Mouse (Mus musculus) embryo, embryonic 9.5 days (tissue): ENCODE results near the gene Fam129a.

Experiments used
- DNase-seq: peaks from one replicate; pipeline ENCODE4 v3.0.0-alpha.2; 2017; ENCODE audit errors: extremely low spot score

The Fam129a gene

DNA sequence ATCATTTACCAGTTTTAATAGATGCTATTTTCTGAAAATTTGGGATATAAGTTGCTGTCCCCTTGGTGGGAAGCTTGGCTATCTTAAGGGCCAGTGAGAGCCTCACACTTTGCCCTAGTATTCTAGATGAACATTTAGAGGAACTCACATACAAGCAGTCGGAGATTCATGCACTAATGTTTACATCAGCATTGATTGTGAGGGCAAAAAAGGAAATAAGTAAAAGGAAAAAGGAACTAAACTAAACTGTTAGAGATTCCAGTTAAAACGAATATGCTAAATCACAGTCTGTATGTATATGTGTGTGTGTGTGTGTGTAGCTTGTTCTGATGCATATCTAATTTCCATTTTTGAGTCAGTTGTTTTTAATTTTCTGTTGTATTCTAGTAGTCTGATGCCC, 54.7 kb downstream of the Fam129a start:
- DNase-seq = no peak

DNA sequence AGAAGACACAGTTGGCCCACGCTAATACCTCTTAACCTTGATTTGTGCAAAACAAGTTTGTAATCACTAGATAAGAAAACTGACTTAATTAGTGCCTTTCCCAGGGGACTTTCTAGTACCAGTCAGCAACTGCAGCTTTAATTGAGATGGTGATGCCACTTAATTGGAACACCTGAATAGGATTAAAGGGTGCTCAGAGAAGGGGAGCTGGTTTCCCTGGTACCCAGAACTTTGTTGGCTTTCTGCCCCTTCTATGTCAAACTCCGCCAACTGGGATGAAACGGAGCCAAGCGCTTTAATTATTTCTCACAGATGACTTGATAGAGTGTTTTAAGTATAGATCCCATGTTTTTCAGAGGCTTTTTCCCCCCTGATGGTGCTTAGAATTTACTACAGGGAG, 55.6 kb downstream of the Fam129a start:
- DNase-seq = no peak

DNA sequence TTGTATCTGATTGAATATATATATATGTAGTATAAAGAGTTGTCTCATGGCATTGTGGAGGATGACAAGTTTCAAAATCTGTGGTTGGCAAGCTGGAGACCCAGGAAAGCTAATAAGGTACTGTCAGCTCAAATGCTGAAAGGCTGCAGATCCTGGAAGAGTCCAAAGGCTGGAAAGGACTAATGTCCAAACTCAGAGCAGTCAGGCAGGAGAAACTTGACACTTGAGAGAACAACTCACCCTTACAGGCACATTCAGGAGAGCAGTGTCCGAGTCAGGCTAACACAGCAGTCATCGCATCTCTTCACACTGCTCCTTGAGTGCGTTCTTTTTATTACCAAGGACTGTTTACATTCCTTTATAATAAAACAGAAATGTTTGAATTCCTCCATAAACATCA, 56.2 kb downstream of the Fam129a start:
- no peak for DNase-seq

DNA sequence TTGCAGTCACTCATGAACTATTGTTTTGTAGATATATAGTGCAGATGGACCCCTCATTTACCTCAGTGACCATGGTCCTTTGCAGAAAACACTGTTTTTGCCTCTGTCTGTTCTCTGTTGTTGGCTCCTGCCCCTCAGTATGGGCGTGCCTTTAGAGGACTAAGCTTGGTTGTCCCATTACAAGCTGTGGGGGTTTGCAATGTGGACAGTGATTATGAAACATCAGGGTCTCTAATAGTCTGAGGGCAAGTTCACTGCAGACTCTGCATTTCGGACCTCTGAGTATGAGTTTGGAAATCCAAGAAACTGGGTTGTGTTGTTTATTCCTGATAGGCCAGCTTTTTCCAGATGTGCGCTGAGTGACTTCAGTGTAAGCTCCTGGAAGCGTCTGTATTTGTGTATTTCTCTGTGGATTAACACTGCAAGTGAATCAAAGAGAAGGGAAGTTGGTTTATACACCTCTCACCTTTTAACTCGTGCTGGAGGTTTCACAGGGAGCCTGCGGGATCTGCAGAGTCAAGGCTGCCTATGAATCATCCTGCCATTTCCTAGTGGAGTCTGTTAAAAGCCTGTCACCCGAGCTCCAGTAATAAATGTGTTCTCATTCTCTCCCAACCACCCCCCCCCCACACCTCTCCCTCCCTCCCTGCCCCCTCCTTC, 58.7 kb downstream of the Fam129a start:
- DNase-seq = no peak

DNA sequence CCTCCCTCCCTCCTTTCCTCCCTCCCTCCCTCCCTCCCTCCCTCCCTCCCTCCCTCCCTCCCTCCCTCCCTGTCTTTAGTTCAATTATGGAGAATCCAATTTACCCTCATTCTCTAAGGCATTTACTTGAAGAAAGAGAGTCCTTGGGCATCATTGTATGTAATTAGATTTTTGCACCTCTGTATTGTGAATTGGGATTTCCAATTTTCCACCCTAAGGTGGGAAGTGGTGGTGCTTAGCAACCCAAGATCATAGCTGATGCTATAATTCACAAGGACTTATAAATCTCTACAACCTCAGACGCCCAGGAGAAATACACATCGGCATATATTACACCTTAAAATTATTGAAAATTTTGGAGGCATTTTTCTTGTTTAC, 59.3 kb downstream of the Fam129a start:
- DNase-seq = no peak

DNA sequence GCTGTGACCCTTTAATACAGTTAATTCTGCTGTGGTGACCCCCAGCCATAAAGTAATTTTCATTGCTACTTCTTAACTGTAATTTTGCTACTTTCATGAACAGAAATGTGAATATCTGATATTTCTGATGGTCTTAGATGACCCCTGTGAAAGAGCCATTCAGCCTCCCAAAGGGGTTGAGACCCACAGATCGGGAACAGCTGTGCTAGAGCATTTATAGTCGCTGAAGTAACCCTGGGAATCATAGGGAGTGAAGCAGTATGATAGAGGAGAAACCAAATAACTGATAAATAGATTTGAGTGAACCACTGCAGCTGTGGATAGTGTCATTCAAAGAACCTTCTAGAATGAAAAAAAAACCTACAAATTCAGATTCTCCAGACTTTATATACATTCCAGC, 60.1 kb downstream of the Fam129a start:
- DNase-seq = no peak

DNA sequence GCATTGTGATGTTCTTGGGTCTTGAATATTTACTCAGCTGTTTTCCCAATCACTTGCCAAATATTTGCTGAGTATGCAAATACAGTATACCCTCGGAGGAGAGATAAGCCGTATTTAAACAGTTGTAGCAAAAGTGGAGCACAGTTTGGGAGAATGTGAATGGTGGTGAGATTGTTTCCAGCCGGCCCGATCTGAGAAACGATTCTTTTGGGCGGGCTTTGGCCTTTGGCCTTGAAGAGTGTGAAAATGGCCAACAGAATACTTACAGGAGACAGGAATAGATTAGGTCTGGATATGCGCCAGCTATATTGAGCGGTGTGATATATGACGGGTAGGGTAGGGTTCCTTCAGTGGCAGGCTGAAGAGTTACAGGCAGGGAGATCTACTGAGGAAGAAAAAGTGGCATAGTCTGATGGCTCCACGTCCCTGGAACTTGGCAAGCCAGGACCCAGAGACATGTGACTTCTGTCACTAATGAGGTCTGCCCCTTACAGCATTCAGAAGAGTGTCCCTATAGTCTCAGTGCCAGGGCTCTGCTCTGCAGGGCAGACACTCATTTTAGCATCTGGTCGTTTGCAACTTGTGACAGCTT, 60.8 kb downstream of the Fam129a start:
- DNase-seq = no peak

DNA sequence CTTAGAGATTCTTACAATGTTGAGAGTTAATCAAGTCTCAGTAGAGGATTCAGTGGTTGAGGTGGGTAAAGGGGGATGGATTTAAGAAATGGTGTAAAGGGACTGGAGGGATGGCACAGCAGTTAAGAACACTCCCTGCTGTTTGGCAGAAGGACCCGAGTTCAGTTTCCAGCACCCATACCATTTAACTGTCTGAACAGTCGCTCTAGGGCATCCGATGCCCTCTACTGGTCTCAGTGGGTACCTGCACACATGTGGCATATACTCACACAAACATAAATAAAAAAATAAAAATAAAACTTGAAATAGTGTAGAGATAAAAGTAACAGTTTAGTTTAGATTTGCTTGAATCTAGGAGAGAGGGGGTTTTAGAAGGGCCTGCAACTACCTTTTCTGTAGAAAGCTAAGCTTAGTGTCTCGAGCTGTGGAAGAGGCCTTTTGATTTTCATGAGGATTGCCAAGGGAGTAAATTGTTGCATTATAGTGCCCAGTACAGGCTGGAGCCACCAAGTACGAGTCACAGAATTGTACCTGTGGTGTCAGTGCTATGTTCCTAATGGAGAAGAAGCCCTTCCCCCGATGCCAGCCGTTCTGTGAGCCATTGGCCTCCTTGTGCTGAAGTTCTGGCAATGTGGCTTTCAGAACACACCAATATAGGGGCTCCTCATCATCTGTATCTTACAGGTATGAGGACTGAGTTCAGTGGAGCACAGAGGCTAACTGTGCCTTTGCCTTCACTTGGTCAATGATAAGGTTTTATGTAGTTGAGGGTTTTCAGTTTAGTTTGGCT, 61.8 kb downstream of the Fam129a start:
- no peak for DNase-seq

DNA sequence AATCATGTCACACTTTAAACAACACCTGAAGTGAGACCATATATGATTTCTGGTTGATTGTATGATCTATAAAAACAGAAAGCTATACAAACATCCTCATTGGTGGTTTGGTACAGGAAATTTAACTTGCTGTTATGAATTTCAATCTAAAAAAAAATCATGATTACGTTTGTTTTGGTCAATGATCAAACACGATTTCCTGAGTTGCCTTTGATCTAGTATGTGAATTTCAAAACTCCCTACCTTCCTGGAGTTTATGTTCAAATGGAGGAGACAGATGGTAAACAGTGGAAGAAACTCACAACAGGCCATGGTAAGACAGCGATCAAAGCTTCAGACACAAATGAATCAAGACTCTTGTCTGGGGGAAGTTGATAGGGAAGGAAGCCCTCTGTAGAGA, 65.7 kb downstream of the Fam129a start:
- no peak for DNase-seq

DNA sequence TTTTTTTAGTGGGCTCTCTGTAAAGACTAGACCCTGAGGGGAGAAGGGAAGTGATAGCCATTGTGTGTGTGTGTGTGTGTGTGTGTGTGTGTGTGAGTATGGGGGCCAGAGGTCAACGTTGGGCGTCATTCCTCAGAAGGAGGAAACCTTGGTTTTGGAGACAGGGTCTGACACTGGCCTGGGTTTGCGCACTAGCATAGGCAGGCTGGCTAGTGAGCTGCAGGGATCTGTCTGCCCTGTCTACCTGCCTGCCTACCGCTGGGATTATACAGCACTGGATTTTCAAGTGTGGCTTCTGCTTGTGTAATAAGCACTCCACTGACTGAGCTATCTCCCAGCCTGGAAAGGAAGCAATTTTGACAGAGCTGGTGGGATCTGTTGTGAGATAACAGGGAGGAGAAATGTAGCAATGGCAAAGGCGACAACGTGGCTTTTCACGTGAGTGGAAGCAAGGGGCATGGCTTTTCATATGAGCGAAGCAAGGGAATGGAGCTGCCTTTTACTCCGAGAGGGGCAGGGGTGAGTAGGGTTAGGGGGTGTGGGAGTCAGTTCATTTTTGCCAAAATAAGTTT, 66.5 kb downstream of the Fam129a start:
- DNase-seq = no peak

DNA sequence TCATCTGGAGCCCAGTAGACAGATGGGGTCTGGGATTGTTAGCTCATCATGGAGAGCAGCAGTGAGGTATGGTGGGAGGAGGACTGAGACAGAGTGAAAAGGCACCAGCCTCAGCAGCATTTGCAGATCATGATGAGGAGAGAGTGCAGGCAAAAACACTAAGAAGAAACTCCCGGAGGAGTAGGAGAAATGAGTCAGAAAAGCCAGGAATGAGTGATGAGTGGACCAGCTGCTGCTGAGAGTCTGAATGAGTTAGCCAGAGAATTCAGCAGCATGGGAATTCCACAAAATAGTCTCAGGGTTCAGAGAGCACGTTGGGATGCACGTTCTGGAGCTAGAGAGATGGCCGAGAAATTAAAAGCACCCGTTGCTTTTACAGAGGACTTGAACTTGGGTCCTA, 67.4 kb downstream of the Fam129a start:
- no peak for DNase-seq

DNA sequence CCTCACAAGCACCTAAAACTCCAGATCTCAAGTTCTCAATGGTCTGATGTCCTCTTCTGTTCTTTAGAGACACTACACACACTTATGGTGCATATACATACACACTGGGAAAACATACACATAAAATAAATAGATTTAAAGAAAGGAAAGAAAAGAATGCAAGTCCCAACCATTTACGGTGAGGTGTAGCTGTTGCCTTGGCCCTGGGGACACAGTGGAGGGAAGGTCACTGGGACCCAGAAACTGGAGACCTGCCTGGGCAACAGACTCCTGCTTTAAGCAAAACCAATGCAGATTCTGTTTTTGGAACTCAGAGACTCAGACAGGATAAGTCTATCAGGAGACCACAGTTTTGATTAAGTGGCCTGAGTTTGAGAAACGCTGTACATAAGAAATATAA, 67.8 kb downstream of the Fam129a start:
- DNase-seq = no peak

DNA sequence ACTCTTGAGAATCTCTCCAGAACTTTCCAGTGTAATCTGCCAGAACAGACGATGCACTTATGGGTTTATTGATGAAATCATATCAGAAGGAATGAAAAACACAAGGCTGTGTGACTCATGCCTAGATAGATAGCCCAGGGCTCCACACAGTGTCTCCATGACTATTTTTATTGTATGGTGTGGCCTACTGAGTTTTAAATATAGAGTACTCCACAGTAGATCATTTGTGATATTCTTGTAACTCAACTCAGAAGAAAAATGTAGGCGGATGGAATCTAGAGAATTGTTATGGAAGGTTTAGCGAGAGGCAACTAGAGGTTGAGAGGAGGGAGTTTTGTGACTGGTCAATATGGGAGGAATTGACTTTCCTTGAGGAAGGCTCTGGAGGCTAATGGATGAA, 75.4 kb downstream of the Fam129a start:
- no peak for DNase-seq

DNA sequence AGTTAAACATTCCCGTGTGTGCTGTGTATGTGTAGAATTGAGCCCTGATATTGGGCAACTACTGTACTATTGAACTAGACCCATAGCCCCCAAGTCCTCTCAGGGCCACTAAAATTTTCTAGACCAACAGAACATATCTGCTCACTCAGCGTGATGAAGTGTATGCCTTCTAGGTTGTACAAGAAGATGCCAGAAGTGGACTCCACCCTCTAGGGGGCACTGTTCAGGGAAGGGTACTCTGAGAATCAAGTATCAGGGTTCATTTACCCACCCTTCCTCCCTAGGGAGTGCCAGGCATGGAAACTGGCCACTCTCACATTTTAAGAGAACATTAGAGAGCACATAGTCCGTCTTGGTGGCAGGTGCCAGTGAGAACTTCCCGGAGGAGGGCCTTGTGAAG, 77.1 kb downstream of the Fam129a start:
- no peak for DNase-seq

DNA sequence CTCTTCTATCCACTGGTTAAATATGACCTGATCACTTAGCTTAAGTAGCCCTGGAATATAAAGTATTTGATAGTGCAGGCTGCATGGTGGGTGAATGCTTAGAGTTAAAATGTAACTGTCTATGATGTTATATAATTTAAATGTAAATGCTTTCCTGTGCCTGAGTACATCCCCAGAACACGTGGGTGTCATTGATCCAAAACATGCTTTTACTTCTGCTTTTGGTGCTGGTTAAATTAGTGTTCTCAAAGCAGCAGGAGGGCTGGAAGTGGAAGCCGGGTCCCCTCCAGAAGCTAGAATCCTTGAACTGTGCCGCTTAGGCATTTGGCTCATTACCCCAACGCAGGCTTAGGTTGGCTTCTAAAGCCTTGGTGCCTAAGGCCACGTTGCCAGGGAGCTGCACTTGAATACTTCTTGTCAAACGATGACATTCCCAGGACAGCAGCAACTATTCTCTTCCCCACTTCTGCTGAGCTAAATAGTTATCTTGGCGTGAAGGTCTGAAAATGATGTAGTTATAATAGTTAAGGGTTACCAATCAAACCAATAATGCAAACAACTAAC, 86.1 kb downstream of the Fam129a start:
- DNase-seq = no peak

DNA sequence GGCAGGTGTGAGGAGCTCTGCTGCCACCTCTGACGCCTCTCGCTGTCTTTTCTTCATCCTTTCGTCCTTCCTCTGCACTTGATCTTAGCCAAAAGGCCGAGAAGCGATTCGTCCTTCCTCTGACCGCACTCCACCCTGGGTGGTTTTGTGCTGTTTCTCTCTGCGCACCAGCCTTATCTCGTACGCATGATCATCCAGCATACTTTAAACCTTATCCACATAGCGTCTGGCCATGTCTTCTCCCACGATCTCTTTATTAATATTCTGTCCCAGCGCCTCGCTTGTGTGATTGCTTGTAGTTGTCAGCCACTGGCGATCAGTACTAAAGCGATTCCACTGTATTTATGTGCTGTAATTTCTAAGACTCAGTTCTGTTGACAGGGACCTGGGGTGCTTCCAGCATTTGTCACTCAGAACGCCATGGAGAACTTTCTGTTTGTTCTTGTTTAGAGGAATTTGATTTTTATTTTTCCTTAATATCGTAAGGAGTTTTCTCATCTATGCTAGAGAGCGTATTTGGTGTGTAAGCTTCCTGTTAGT, 87.4 kb downstream of the Fam129a start:
- no peak for DNase-seq

DNA sequence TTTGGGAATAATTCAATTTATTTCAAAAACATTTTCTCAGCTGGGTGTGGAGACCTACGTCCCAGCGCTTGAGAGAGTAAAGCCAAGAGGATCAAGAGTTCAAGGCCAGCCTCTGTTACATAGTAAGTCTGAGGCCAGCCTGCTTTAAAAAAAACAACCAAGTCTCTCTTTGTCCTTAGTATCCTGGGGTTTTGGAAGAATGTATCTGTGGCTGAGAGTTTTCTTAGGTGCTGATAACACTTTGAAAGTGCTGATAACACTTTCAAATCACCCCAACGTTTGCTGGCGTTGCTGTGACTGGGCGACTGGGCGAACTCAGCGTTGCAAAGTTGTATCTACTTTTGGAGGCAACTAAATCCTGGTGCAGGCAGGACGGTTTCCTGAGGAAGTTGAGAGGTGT, 88.7 kb downstream of the Fam129a start:
- DNase-seq = no peak

DNA sequence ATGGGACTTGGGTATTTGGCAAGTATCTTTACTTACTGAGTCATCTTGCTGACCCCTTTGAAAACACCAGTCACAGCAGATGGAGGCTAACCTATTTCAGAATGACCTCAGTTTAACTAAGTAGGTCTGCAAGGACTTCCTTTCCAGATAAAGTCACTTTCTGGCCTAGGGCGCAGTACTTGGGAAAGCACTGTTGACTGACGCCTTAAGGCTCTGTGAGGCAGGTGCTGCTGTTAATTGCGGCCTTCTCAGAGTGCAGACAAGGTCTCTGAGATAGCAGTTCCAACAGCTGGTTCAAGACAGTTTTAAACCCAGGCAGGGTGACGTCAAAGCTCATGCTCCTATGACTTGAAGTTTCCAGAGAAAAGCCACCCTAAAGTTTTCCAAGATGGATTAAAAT, 89.3 kb downstream of the Fam129a start:
- DNase-seq = no peak

DNA sequence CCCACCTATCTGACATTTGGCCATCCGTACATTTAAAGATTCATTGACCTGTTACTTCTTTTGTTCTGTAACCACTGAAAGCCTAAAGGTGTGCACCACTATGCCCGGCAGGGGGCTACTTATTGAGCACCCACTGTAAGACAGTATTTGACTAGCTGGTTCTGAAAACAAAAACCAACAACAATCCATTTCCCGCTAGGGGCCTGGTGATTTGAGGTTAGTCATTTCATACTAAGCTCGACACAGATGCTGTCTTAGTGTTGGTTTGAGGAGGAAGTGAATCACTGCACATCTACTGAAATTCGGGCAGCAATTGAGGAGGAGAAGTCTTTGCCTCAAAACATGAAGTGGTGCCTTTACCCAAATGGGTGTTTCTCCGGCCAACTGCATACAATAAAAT, 89.9 kb downstream of the Fam129a start:
- no peak for DNase-seq

DNA sequence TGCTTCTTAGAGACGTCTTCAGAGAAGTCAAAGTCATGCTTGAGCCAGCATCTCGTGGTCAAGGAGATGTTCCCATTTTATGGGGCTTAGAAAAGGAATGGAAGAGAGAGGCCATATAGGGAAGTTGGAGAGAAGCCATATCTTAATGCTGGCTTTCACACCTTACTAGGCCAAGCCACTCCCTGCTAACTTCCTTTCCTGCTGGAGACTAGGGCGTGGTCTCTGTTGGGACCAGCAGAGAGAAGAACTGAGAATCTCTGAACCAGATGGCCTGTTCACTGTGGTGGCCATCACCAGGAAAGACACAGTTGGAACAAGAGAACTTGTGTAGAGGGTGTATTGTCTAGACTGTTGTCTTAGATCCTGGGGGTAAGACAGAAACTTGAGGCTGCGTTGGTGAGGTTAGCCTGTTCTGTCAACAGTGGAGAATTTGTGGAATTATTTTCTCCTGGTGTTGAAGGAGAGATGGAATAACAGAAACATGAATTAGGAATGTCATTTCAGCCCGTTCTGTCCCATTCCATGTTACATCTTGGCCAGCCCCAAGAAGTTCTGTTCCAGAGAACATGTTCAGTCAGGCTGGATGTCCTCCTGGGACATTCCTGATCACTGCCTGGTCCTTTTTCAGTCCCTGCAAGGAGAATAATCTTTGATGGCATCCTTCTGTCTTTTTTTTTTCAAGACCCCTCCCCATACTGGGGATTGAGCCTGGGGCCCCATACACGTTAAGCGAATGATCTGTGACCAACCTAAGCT, 90.9 kb downstream of the Fam129a start:
- no peak for DNase-seq

DNA sequence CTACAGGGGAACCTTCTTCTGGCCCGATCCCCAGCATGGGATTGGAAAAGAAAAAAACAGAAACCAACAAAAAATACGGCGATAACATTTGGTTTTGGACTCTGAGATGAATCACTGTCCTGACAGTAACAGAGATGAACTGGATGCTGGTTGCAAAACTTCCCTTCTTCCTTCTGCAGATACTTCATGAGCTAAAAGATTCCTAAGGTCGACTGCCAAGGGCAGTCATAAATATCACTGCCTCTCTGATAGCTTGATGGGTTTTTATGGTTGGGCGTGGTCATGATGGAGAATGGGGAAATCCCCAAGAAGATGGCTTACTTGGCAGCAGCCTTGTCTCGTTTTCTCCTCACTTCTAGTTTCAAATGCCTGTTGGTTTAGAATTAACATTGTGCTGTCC, 92.0 kb downstream of the Fam129a start:
- DNase-seq = no peak

DNA sequence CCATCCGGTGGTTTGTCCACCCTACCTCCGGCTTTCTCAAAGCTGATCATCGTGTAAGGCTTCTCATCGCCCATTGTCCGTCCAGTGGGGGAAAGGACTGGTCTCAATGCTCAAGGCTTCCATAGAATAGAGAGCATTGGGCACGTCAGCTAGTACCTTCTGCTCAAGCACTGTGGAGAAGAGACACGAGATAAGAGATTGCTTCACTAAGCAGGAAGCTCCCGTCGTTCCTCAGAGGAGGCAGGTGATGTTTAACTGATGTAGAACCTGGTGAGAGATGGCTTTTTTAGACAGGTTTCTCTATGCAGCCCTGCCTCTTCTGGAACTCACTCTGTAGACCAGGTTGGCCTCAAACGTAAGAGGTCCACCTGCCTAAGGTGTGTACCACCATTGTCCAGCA, 93.4 kb downstream of the Fam129a start:
- DNase-seq = no peak
